Mouse (Mus musculus) c-Kit-negative CD71-positive TER-119-positive erythroid progenitor cells, embryonic 14.5 days (primary cell): ENCODE data around the gene Kcnh3.

ENCODE experiments used
- DNase-seq: peaks from one replicate; pipeline ENCODE4 v3.0.0-alpha.2; 2013; ENCODE audit warnings: low read depth, low spot score

Kcnh3 gene

GRCm38 (mm10) chr15:99284527-99285188, 60.0 kb downstream of the Kcnh3 start:
- DNase-seq = no peak

- no peak for DNase-seq
Measured at GRCm38 (mm10) chr15:99285189-99285535, 60.5 kb downstream of the Kcnh3 start.

- DNase-seq = no peak
Measured at GRCm38 (mm10) chr15:99290586-99290985, 65.9 kb downstream of the Kcnh3 start.
